Mouse (Mus musculus) midbrain, embryonic 16.5 days (tissue): ENCODE data around the gene Pkp1. TPM values are rescaled to one million over a fixed set of nuclear protein-coding genes. Genes with fewer than 3 reads are reported as not detected.

ENCODE experiments used
- ATAC-seq: fragments of 200-750 bp; cut with Nextera tagmentation; 2 replicates; pipeline ENCODE4 v1.8.0; 2017; ENCODE audit warnings: moderate TSS enrichment
- H3K27ac ChIP-seq: fragments of 300-500 bp; sonication (generic); 2 replicates; pipeline ENCODE4 v1.5.1; 2014; ENCODE audit warnings: mild to moderate bottlenecking, low read length, mixed read lengths
- H3K27me3 ChIP-seq: fragments of 300-500 bp; sonication (generic); 2 replicates; pipeline ENCODE4 v1.6.1; 2014; ENCODE audit warnings: low read depth, low read length, mixed read lengths; ENCODE audit not compliant: control insufficient read depth, insufficient read depth
- H3K36me3 ChIP-seq: fragments of 300-500 bp; sonication (generic); 2 replicates; pipeline ENCODE4 v1.6.1; 2014; ENCODE audit warnings: mild to moderate bottlenecking, low read length, moderate library complexity, mixed read lengths; ENCODE audit not compliant: control insufficient read depth, insufficient read depth
- H3K4me1 ChIP-seq: fragments of 300-500 bp; sonication (generic); 2 replicates; pipeline ENCODE4 v1.6.1; 2014; ENCODE audit warnings: mild to moderate bottlenecking, low read length, mixed read lengths; ENCODE audit not compliant: control insufficient read depth, insufficient read depth
- H3K4me2 ChIP-seq: fragments of 300-500 bp; sonication (generic); 2 replicates; pipeline ENCODE4 v1.6.1; 2014; ENCODE audit warnings: mild to moderate bottlenecking, low read length, mixed read lengths
- H3K4me3 ChIP-seq: fragments of 300-500 bp; sonication (generic); 2 replicates; pipeline ENCODE4 v1.5.1; 2014; ENCODE audit warnings: low read depth, mild to moderate bottlenecking, low read length, moderate library complexity, mixed read lengths
- H3K9ac ChIP-seq: fragments of 300-500 bp; sonication (generic); 2 replicates; pipeline ENCODE4 v1.6.1; 2014; ENCODE audit warnings: low read depth, low read length, mixed read lengths
- H3K9me3 ChIP-seq: fragments of 300-500 bp; sonication (generic); replicated peaks from 2 replicates; pipeline ENCODE4 v1.6.1; 2014; ENCODE audit warnings: mild to moderate bottlenecking, low read length, mixed read lengths; ENCODE audit not compliant: control insufficient read depth, poor library complexity, severe bottlenecking
- WGBS: fragments of 180-500 bp; shearing (Covaris S2); extraction: QIAGEN DNeasy Blood & Tissue Kit; methylation state at CpG from one replicate; pipeline ENCODE4 v1.1.7; 2014; 5-methylcytosine and 5-hydroxymethylcytosine counted together
- polyA plus RNA-seq: library from polyadenylated mRNA; unstranded; fragments of >200 nt; fragmentation: Nextera tagmentation; extraction: Ambion mirVana; gene quantifications from 2 replicates; pipeline ENCODE4 v1.2.1, GENCODE M21; 2015

Pkp1 gene
- polyA plus RNA-seq, 1 experiment from 2014 or later, result not detected

DNA sequence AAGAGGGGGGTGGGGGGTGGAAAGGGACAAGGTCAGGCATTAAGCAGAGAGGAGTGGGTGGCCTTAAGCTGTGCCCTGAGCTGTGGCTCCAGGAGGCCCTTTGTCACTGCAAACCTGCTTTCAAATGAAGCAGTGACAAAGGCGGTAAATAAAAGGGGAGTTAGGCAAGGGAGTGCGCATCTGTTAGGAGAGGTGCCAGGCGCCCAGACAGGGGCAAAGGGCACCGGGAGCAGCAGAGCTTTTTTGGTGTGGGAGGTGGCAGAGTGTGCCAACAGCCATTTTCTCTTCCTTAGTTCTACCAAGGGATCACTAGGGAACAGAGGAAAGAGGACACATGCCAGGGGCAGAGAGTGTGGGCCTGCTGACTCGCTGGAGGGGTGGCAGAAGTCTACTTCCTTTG is 1.8 kb downstream of the Pkp1 start:
- WGBS, result 8% methylated on average over 5 of the region's 5 CpGs
- no peak for ATAC-seq
- Histone ChIP-seq H3K4me2 (no peak overlapping the region), H3K27ac (no peak overlapping the region), H3K4me3 (no peak overlapping the region), H3K9me3 (no peaks in the 10 kb centered on the region), H3K36me3 (no peaks in the 10 kb centered on the region), H3K4me1 (no peaks in the 10 kb centered on the region), H3K27me3 (peaks cover 51% of the 10 kb centered on the region), H3K9ac (no peak overlapping the region)

DNA sequence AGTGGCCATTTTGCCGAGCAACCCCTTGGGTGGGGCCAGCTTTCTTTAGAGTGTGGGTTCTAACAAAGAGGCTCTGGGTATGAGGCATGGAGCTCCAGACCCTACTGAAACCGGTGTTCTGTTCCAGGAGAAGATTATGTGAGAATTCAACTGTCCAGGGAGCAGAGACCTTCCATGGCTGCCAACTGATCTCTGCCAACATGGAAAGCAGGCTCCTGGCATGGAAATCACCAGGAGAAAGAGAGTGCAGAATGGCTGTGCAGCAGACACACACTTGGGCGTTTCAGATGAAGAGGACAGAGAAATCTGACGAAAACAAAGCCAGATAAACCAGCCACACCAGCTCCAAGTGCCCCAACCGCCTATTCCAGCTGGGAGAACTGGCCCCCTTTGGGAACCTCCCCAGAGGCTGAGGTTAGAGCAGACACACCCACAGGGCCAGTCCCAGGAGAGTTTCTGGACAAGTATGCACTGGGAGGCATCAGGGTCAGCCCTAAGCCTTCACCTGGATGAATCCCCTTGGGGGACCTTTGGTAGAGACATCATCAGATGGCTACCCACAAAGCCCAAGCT is 2.4 kb downstream of the Pkp1 start:
- WGBS, result 31% methylated on average over 5 of the region's 5 CpGs
- Histone ChIP-seq H3K4me2 (no peak overlapping the region), H3K36me3 (no peaks in the 10 kb centered on the region), H3K4me1 (no peaks in the 10 kb centered on the region), H3K9me3 (no peaks in the 10 kb centered on the region), H3K9ac (no peak overlapping the region), H3K27ac (no peak overlapping the region), H3K4me3 (no peak overlapping the region), H3K27me3 (peaks cover 51% of the 10 kb centered on the region)
- ATAC-seq, result no peak

DNA sequence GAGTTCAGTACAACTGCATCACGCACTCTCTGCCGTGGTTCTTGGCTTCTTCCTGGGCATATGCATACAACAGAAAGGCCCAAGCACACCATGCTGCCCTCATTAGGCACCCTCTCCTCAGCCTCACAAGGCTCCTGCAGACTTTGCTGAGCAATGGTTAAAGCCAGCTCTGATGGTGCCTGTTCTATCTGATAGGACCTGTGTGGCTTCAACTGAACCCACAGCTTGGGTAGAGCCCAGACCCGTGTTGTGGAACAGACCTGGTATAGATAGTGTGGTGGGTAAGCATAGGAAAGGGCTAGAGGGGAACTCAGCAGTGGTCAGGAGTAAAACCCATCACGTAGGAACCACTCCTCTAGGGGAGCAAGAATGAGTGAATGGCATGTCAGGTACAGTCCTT is 5.3 kb downstream of the Pkp1 start:
- no peak for ATAC-seq
- Histone ChIP-seq H3K27me3 (peaks cover 27% of the 10 kb centered on the region), H3K4me1 (no peaks in the 10 kb centered on the region), H3K27ac (no peak overlapping the region), H3K4me3 (no peak overlapping the region), H3K9ac (no peak overlapping the region), H3K9me3 (no peaks in the 10 kb centered on the region), H3K36me3 (no peaks in the 10 kb centered on the region), H3K4me2 (no peak overlapping the region)
- WGBS, result 82% methylated on average over 4 of the region's 4 CpGs

GRCm38 (mm10) chr1:135909381-135909780 is 9.6 kb downstream of the Pkp1 start:
- Histone ChIP-seq H3K27ac (no peak overlapping the region), H3K27me3 (no peaks in the 10 kb centered on the region), H3K4me2 (no peak overlapping the region), H3K4me3 (no peak overlapping the region), H3K9me3 (no peaks in the 10 kb centered on the region), H3K36me3 (no peaks in the 10 kb centered on the region), H3K4me1 (no peaks in the 10 kb centered on the region), H3K9ac (no peak overlapping the region)
- ATAC-seq, result no peak
- 5% methylated on average over 6 of the region's 6 CpGs for whole genome bisulfite sequencing

- 79% methylated on average over 11 of the region's 11 CpGs for WGBS
- ATAC-seq, result no peak
- no peak overlapping the region for H3K4me3 ChIP-seq
- no peaks in the 10 kb centered on the region for H3K36me3 ChIP-seq
- no peak overlapping the region for H3K9ac ChIP-seq
- H3K27me3 ChIP-seq, result no peaks in the 10 kb centered on the region
- H3K27ac ChIP-seq, result no peak overlapping the region
- H3K9me3 ChIP-seq, result no peaks in the 10 kb centered on the region
- no peaks in the 10 kb centered on the region for H3K4me1 ChIP-seq
- H3K4me2 ChIP-seq, result no peak overlapping the region
Measured at GRCm38 (mm10) chr1:135906736-135907135, 12.3 kb downstream of the Pkp1 start.

DNA sequence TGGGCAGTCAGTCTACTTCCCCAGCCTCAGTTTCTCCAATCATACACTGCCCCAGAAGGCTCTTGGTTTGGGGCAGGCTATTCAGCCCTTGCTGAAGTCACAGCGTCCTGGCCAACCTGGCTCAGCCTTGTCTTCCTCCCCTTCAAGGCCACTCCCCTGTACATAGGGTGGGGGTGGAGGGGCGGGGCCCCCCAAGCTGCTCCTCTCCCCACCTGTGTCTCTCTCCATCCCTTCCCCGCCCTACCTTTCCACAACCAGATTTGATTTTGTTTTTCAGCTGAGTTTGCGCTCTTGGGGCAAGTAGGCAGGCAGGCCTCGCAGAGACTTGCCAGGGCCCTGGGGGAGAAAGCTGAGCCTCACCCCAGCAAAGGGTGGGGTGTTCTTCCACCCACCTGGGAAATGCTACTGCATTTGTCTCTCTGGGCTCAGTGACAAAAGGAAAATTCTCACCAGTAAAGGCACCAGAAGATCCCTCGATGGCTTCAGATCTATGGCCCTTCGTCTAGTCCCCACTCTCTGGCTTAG is 19.0 kb downstream of the Pkp1 start:
- Histone ChIP-seq H3K27me3 (no peaks in the 10 kb centered on the region), H3K9ac (no peak overlapping the region)
- no peak for ATAC-seq

GRCm38 (mm10) chr1:135899295-135899694 is 19.7 kb downstream of the Pkp1 start:
- ATAC-seq, result no peak
- Histone ChIP-seq H3K9me3 (no peaks in the 10 kb centered on the region), H3K27me3 (no peaks in the 10 kb centered on the region), H3K36me3 (no peaks in the 10 kb centered on the region), H3K9ac (no peak overlapping the region), H3K4me1 (no peaks in the 10 kb centered on the region), H3K4me2 (no peak overlapping the region), H3K4me3 (no peak overlapping the region), H3K27ac (no peak overlapping the region)
- 91% methylated on average over 6 of the region's 6 CpGs for WGBS

More for the DNA sequence above, 19.0 kb downstream of the Pkp1 start:
- H3K4me1 ChIP-seq, result no peaks in the 10 kb centered on the region
- H3K4me3 ChIP-seq, result no peak overlapping the region
- 73% methylated on average over 7 of the region's 7 CpGs for WGBS
- no peak overlapping the region for H3K4me2 ChIP-seq
- no peak overlapping the region for H3K27ac ChIP-seq
- H3K9me3 ChIP-seq, result no peaks in the 10 kb centered on the region
- no peaks in the 10 kb centered on the region for H3K36me3 ChIP-seq

DNA sequence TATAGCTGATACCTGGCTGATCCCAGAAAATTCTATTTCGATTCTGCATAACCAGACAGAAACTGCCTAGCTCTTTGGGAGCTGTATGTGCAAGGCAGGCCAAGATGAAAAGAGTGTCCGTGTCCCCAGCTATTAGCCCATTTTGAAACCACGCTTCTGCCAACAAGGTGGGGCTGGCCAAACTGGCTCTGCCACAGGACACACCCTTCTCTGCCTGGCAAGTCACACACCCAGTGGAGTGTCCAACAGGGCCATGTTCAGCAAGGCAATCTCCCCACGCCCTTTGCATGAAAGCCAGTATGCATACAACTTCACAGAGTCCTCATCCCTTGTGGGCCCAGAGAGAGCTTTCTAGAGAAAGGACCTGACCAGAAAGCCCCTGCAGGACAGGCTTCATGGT is 23.6 kb downstream of the Pkp1 start:
- 95% methylated on average over 4 of the region's 4 CpGs for WGBS
- H3K4me1 ChIP-seq, result no peaks in the 10 kb centered on the region
- no peak overlapping the region for H3K4me3 ChIP-seq
- H3K36me3 ChIP-seq, result no peaks in the 10 kb centered on the region
- no peak overlapping the region for H3K27ac ChIP-seq
- no peaks in the 10 kb centered on the region for H3K9me3 ChIP-seq
- no peak for ATAC-seq
- no peak overlapping the region for H3K4me2 ChIP-seq
- no peaks in the 10 kb centered on the region for H3K27me3 ChIP-seq
- no peak overlapping the region for H3K9ac ChIP-seq

- Histone ChIP-seq H3K9me3 (no peaks in the 10 kb centered on the region), H3K4me1 (no peaks in the 10 kb centered on the region), H3K4me3 (no peak overlapping the region), H3K27ac (no peak overlapping the region), H3K27me3 (no peaks in the 10 kb centered on the region), H3K4me2 (no peak overlapping the region), H3K9ac (no peak overlapping the region), H3K36me3 (no peaks in the 10 kb centered on the region)
- ATAC-seq, result no peak
- WGBS, result 85% methylated on average over 3 of the region's 3 CpGs
Measured at GRCm38 (mm10) chr1:135893377-135893776, 25.6 kb downstream of the Pkp1 start.
